Mouse (Mus musculus) CH12.LX (cell line): ENCODE results near the gene Ints3. TPM values are rescaled to one million over a fixed set of nuclear protein-coding genes. Genes with fewer than 3 reads are reported as not detected.

Source experiments
- DNase-seq: peaks from one replicate; pipeline ENCODE4 v3.0.0-alpha.2; 2013; ENCODE audit errors: extremely low read depth
- H3K27ac ChIP-seq: 2 replicates; pipeline ENCODE4 v1.5.1; 2012; ENCODE audit warnings: low read depth, mild to moderate bottlenecking, control low read depth, moderate library complexity; ENCODE audit not compliant: insufficient read depth
- H3K27me3 ChIP-seq: replicated peaks from 2 replicates; pipeline ENCODE3; 2012; ENCODE audit warnings: inconsistent platforms
- H3K36me3 ChIP-seq, 2 experiments: replicated peaks in 1 of 2; 2 replicates each; pipeline versions ENCODE3 to v1.6.1; 2012; ENCODE audit warnings: inconsistent platforms in 1 of 2, low read length in 1 of 2, mild to moderate bottlenecking in 1 of 2, mixed read lengths in 1 of 2, moderate library complexity in 1 of 2; ENCODE audit not compliant: control insufficient read depth in 1 of 2, insufficient read depth in 1 of 2
- H3K4me1 ChIP-seq, 2 experiments: 2 replicates each; pipeline ENCODE4 v1.6.1; 2012; ENCODE audit warnings: inconsistent platforms in 1 of 2, moderate library complexity in 1 of 2; ENCODE audit not compliant: insufficient read depth in 2 of 2, control insufficient read depth in 1 of 2
- H3K4me2 ChIP-seq: 2 replicates; pipeline ENCODE4 v1.6.1; 2012; ENCODE audit warnings: low read depth, mild to moderate bottlenecking, control low read depth; ENCODE audit not compliant: poor library complexity, insufficient read depth, severe bottlenecking
- H3K4me3 ChIP-seq, 3 experiments: fragments of 150-350 bp in 1 of 3; sonication (generic) in 1 of 3; replicated peaks in 1 of 3; 2 replicates each; pipeline versions ENCODE3 to v1.5.1; 2011 to 2012; ENCODE audit warnings: low read depth in 2 of 3, low read length in 2 of 3, mild to moderate bottlenecking in 2 of 3, moderate library complexity in 2 of 3, control low read depth in 1 of 3, improper control_type of control experiment in 1 of 3, inconsistent platforms in 1 of 3, mixed read lengths in 1 of 3; ENCODE audit not compliant: poor library complexity in 1 of 3
- H3K79me2 ChIP-seq: replicated peaks from 2 replicates; pipeline ENCODE4 v1.6.1; 2012; ENCODE audit warnings: mild to moderate bottlenecking, moderate library complexity; ENCODE audit not compliant: control insufficient read depth, poor library complexity, insufficient read depth, severe bottlenecking; ENCODE audit errors: extremely low read depth
- H3K9ac ChIP-seq: 2 replicates; pipeline ENCODE4 v1.6.1; 2012; ENCODE audit warnings: low read depth, mild to moderate bottlenecking, control low read depth, moderate library complexity; ENCODE audit not compliant: insufficient read depth
- H3K9me3 ChIP-seq: replicated peaks from 2 replicates; pipeline ENCODE3; 2012; ENCODE audit warnings: low read length, inconsistent platforms, mixed read lengths
- BHLHE40 ChIP-seq: IDR thresholded peaks from 2 replicates; pipeline ENCODE4 v1.6.1; 2011; ENCODE audit warnings: mild to moderate bottlenecking, low read depth, low read length, improper control_type of control experiment
- E2F4 ChIP-seq: IDR thresholded peaks from 2 replicates; pipeline ENCODE4 v1.6.1; 2011; ENCODE audit warnings: low read depth, low read length, improper control_type of control experiment; ENCODE audit not compliant: insufficient replicate concordance
- ELF1 ChIP-seq: IDR thresholded peaks from 2 replicates; pipeline ENCODE4 v1.6.1; 2014; ENCODE audit warnings: low read depth, mild to moderate bottlenecking, inconsistent platforms, low read length, improper control_type of control experiment
- EP300 ChIP-seq: IDR thresholded peaks from 2 replicates; pipeline ENCODE4 v1.6.1; 2011; ENCODE audit warnings: low read length, improper control_type of control experiment
- IRF4 ChIP-seq: IDR thresholded peaks from 2 replicates; pipeline ENCODE4 v1.6.1; 2014; ENCODE audit warnings: low read depth, mild to moderate bottlenecking, inconsistent platforms, low read length, improper control_type of control experiment
- KAT2A ChIP-seq: IDR thresholded peaks from 2 replicates; pipeline ENCODE4 v1.6.1; 2012; ENCODE audit warnings: low read length, improper control_type of control experiment, inconsistent platforms; ENCODE audit not compliant: insufficient replicate concordance
- MAX ChIP-seq: IDR thresholded peaks from 2 replicates; pipeline ENCODE4 v1.6.1; 2011; ENCODE audit warnings: low read length, improper control_type of control experiment
- MAZ ChIP-seq: IDR thresholded peaks from 2 replicates; pipeline ENCODE4 v1.6.1; 2012; ENCODE audit warnings: low read depth, mild to moderate bottlenecking, inconsistent platforms, low read length, improper control_type of control experiment, moderate library complexity
- MEF2A ChIP-seq: IDR thresholded peaks from 2 replicates; pipeline ENCODE4 v1.6.1; 2014; ENCODE audit warnings: low read depth, mild to moderate bottlenecking, inconsistent platforms, low read length, improper control_type of control experiment, borderline replicate concordance
- MYC ChIP-seq: IDR thresholded peaks from 2 replicates; pipeline ENCODE4 v1.6.1; 2011; ENCODE audit warnings: low read depth, mild to moderate bottlenecking, improper control_type of control experiment, low read length
- NELFE ChIP-seq: IDR thresholded peaks from 2 replicates; pipeline ENCODE4 v1.6.1; 2011; ENCODE audit warnings: low read depth, low read length, improper control_type of control experiment
- NRF1 ChIP-seq: IDR thresholded peaks from 2 replicates; pipeline ENCODE4 v1.6.1; 2014; ENCODE audit warnings: low read depth, mild to moderate bottlenecking, inconsistent platforms, low read length, improper control_type of control experiment, moderate library complexity
- PAX5 ChIP-seq: IDR thresholded peaks from 2 replicates; pipeline ENCODE4 v1.6.1; 2012; ENCODE audit warnings: low read length, inconsistent platforms, mixed read lengths
- POLR2A ChIP-seq: IDR thresholded peaks from 2 replicates; pipeline ENCODE4 v1.6.1; 2011; ENCODE audit warnings: low read depth, mild to moderate bottlenecking, improper control_type of control experiment, low read length
- POLR2AphosphoS2 ChIP-seq: IDR thresholded peaks from 2 replicates; pipeline ENCODE4 v1.6.1; 2011; ENCODE audit warnings: low read depth, low read length, improper control_type of control experiment
- RAD21 ChIP-seq: IDR thresholded peaks from 2 replicates; pipeline ENCODE4 v1.6.1; 2011; ENCODE audit warnings: low read depth, mild to moderate bottlenecking, low read length, improper control_type of control experiment, moderate library complexity
- RCOR1 ChIP-seq: conservative IDR thresholded peaks from 2 replicates; pipeline ENCODE4 v1.6.1; 2012; ENCODE audit warnings: low read depth, mild to moderate bottlenecking, inconsistent platforms, low read length, improper control_type of control experiment
- SIN3A ChIP-seq: IDR thresholded peaks from 2 replicates; pipeline ENCODE4 v1.6.1; 2012; ENCODE audit warnings: low read length, improper control_type of control experiment, inconsistent platforms
- SMC3 ChIP-seq: IDR thresholded peaks from 2 replicates; pipeline ENCODE4 v1.6.1; 2011; ENCODE audit warnings: low read depth, low read length, improper control_type of control experiment
- UBTF ChIP-seq: IDR thresholded peaks from 2 replicates; pipeline ENCODE4 v1.6.1; 2012; ENCODE audit warnings: low read depth, mild to moderate bottlenecking, inconsistent platforms, low read length, improper control_type of control experiment, moderate library complexity
- ZC3H11A ChIP-seq: IDR thresholded peaks from 2 replicates; pipeline ENCODE4 v1.6.1; 2012; ENCODE audit warnings: low read depth, mild to moderate bottlenecking, inconsistent platforms, low read length, improper control_type of control experiment
- ZMIZ1 ChIP-seq: IDR thresholded peaks from 2 replicates; pipeline ENCODE4 v1.6.1; 2012; ENCODE audit warnings: low read depth, mild to moderate bottlenecking, inconsistent platforms, low read length, improper control_type of control experiment
- ZNF384 ChIP-seq: IDR thresholded peaks from 2 replicates; pipeline ENCODE4 v1.6.1; 2012; ENCODE audit warnings: low read depth, low read length, improper control_type of control experiment, inconsistent platforms
- dilution Hi-C: fragments of 300-500 bp; cut with MboI; formaldehyde crosslinking; loops from 2 replicates; pipeline ENCODE4 v1.14.3; 2020; ENCODE audit warnings: low sequenced_read_pairs; ENCODE audit not compliant: extremely low pct_unique_long_range_greater_than_20kb, extremely low pct_ligation_motif_present
- in situ Hi-C: fragments of 300-500 bp; cut with MboI; formaldehyde crosslinking; loops from 3 replicates; pipeline ENCODE4 v1.14.3; 2019; ENCODE audit warnings: low sequenced_read_pairs, low pct_ligation_motif_present, low pct_unique_long_range_greater_than_20kb, mixed read lengths
- polyA plus RNA-seq: library from polyadenylated mRNA; unstranded; fragments of >175 nt; gene quantifications from 2 replicates; pipeline ENCODE4 v1.2.1, GENCODE M21; 2012; ENCODE audit warnings: low read depth; ENCODE audit not compliant: insufficient read length
- total RNA-seq, 2 experiments: library from RNA; depleted of rRNA; stranded (reverse); fragments of 300-350 nt in 1 of 2; fragments of >200 nt in 1 of 2; gene quantifications; 2 replicates each; pipeline ENCODE4 v1.2.3; 2012 to 2014

Ints3 gene
- total and polyA plus RNA-seq, 3 experiments, result 20.5 to 45.9 (median 30.7) TPM

DNA sequence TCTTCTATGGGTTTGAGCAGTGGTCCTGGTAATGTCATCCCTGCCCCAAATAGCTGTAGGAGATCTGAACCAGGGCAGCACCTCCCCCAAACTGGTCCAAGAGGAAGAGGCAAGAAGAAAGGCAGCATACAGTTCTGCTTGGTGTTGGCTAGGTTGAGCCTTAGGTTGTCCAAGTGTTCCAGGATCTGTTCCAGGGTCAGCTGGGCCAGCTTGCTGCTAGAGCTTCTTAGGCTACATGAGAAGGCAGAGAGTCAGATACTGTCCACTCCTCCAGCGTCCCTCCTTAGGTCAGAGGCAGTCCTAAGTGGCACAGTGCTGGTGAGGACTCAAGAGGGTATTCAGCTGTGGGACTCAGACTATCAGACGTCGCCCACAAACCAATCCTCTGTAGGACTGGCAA is 40.8 kb downstream of the Ints3 start:
- Histone ChIP-seq H3K36me3 (peaks cover 89 to 98% of the 10 kb centered on the region in 2 experiments), H3K27ac (no peak overlapping the region), H3K9ac (no peak overlapping the region), H3K9me3 (no peaks in the 10 kb centered on the region), H3K4me2 (no peak overlapping the region), H3K4me1 (peaks cover 3 to 14% of the 10 kb centered on the region in 2 experiments; a peak in 2 of 4 replicates), H3K79me2 (no peaks in the 10 kb centered on the region), H3K4me3 (no peak overlapping the region), H3K27me3 (no peaks in the 10 kb centered on the region)
- TF ChIP-seq ELF1, result no peak
- TF ChIP-seq UBTF, result no peak
- no peak for TF ChIP-seq PAX5
- TF ChIP-seq MEF2A, result no peak
- no peak for TF ChIP-seq NRF1
- no peak for TF ChIP-seq ZC3H11A
- no peak for TF ChIP-seq ZMIZ1
- TF ChIP-seq BHLHE40, result no peak
- TF ChIP-seq KAT2A, result no peak
- TF ChIP-seq ZNF384, result no peak
- TF ChIP-seq RCOR1, result no peak
- TF ChIP-seq RAD21, result no peak
- in situ Hi-C loops (no loop called here), dilution Hi-C loops (no loop called here)
- DNase-seq, result no peak

DNA sequence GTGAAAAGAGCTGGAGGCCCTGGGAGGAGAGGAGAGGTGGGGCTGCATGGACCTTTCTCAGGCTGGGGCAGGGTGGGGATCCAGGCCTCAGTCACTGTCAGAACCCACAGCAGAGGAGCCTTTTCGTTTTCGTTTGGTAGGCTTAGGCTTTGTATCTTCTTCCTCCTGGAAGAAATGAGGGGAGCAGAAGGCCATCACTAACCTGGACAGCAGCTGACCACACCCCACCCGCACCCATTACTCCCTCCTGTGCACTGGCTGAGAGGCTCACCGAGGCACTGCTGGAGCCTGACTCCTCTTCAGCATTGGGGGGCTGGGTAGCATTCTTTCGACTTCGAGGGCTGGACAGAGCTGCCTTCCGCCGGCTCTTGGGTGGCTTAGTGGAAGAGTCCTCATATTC is 41.5 kb downstream of the Ints3 start:
- no peak overlapping the region for H3K9ac ChIP-seq
- H3K4me2 ChIP-seq, result no peak overlapping the region
- H3K4me3 ChIP-seq, result no peak overlapping the region
- no peaks in the 10 kb centered on the region for H3K79me2 ChIP-seq
- dilution Hi-C loops, result no loop called here
- H3K27me3 ChIP-seq, result no peaks in the 10 kb centered on the region
- no peaks in the 10 kb centered on the region for H3K9me3 ChIP-seq
- peaks cover 3 to 14% of the 10 kb centered on the region in 2 experiments; a peak in 2 of 4 replicates for H3K4me1 ChIP-seq
- no peak for DNase-seq
- in situ Hi-C loops, result no loop called here
- peaks cover 93 to 100% of the 10 kb centered on the region in 2 experiments for H3K36me3 ChIP-seq
- TF ChIP-seq E2F4 (no peak), UBTF (no peak), MAZ (no peak), POLR2AphosphoS2 (no peak), NELFE (no peak), EP300 (no peak), IRF4 (no peak), NRF1 (no peak), MAX (no peak), MYC (no peak), SIN3A (no peak), POLR2A (no peak), ELF1 (no peak), ZMIZ1 (no peak), SMC3 (no peak)
- no peak overlapping the region for H3K27ac ChIP-seq
